Mouse (Mus musculus) kidney, adult 2 months (tissue): ENCODE measurements around the gene B4galnt3. TPM values are rescaled to one million over a fixed set of nuclear protein-coding genes. Genes with fewer than 3 reads are reported as not detected.
A peak's percentile ranks its signal among the peaks of the same experiment; 100 is the strongest.

Experiments
- DNase-seq: peaks from one replicate; pipeline ENCODE4 v3.0.0; 2021
- H3K27ac ChIP-seq: fragments of 200-500 bp; 2 replicates; pipeline ENCODE4 v1.5.1; 2012; ENCODE audit warnings: low read depth, low read length, control low read depth, inconsistent platforms; ENCODE audit not compliant: insufficient read depth
- H3K27me3 ChIP-seq: fragments of 200-500 bp; replicated peaks from 2 replicates; pipeline ENCODE4 v1.6.1; 2012; ENCODE audit warnings: mild to moderate bottlenecking, moderate library complexity, low read length, inconsistent platforms; ENCODE audit not compliant: control insufficient read depth, insufficient read depth
- H3K36me3 ChIP-seq: fragments of 200-500 bp; 2 replicates; pipeline ENCODE4 v1.6.1; 2012; ENCODE audit warnings: mild to moderate bottlenecking, moderate library complexity, low read length, inconsistent platforms; ENCODE audit not compliant: control insufficient read depth, insufficient read depth
- H3K4me1 ChIP-seq: fragments of 200-500 bp; 2 replicates; pipeline ENCODE4 v1.6.1; 2011; ENCODE audit warnings: low read length; ENCODE audit not compliant: control insufficient read depth, insufficient read depth
- H3K4me3 ChIP-seq: fragments of 200-500 bp; 2 replicates; pipeline ENCODE4 v1.5.1; 2011; ENCODE audit warnings: mild to moderate bottlenecking, low read depth, low read length, control low read depth; ENCODE audit not compliant: insufficient read depth
- CTCF ChIP-seq: fragments of 200-500 bp; conservative IDR thresholded peaks from 2 replicates; pipeline ENCODE4 v1.5.1; 2011; ENCODE audit warnings: low read depth, mild to moderate bottlenecking, control low read depth, low read length, moderate library complexity, mixed read lengths; ENCODE audit not compliant: insufficient read depth, insufficient read length
- POLR2A ChIP-seq: fragments of 200-500 bp; IDR thresholded peaks from one replicate; pipeline ENCODE4 v1.6.1; 2011; ENCODE audit warnings: low read depth, low read length, control low read depth
- WGBS: fragments of 180-500 bp; shearing (Covaris S2); methylation state at CpG from one replicate; pipeline ENCODE4 v1.1.7; 2018; 5-methylcytosine and 5-hydroxymethylcytosine counted together
- polyA plus RNA-seq: library from polyadenylated mRNA; depleted of rRNA; stranded (reverse); fragments of >200 nt; gene quantifications from 2 replicates; pipeline ENCODE4 v1.2.3, GENCODE M21; 2012

B4galnt3 gene
- polyA plus RNA-seq, 1 experiment: 28.9 TPM

- no peak overlapping the region for H3K27ac ChIP-seq
- H3K4me3 ChIP-seq: no peak overlapping the region
- no peaks in the 10 kb centered on the region for H3K36me3 ChIP-seq
- H3K4me1 ChIP-seq: peaks cover 5% of the 10 kb centered on the region; the same call in 1 of the 2 replicates
- no peaks in the 10 kb centered on the region for H3K27me3 ChIP-seq
- DNase-seq: no peak
- WGBS: 54% methylated on average over 4 of the region's 4 CpGs
- TF ChIP-seq CTCF (no peak), POLR2A (no peak)
Measured at GRCm38 (mm10) chr6:120274887-120275286, 19.5 kb downstream of the B4galnt3 start.

GRCm38 (mm10) chr6:120274181-120274580 lies 20.2 kb downstream of the B4galnt3 start:
- Histone ChIP-seq H3K27ac (no peak overlapping the region), H3K36me3 (no peaks in the 10 kb centered on the region), H3K27me3 (no peaks in the 10 kb centered on the region), H3K4me1 (peaks cover 5% of the 10 kb centered on the region; the same call in 1 of the 2 replicates), H3K4me3 (no peak overlapping the region)
- TF ChIP-seq CTCF (no peak), POLR2A (no peak)
- no peak for DNase-seq
- WGBS: 42% methylated on average over 8 of the region's 8 CpGs

GRCm38 (mm10) chr6:120264151-120264550 lies 30.2 kb downstream of the B4galnt3 start:
- 40% methylated on average over 6 of the region's 6 CpGs for WGBS
- TF ChIP-seq POLR2A: no peak
- no peak for TF ChIP-seq CTCF
- peak overlapping the region; percentile 96 for H3K27ac ChIP-seq
- DNase-seq: no peak
- no peaks in the 10 kb centered on the region for H3K27me3 ChIP-seq
- H3K4me1 ChIP-seq: peaks cover 22% of the 10 kb centered on the region
- H3K36me3 ChIP-seq: no peaks in the 10 kb centered on the region
- no peak overlapping the region for H3K4me3 ChIP-seq

- WGBS: 56% methylated on average over 7 of the region's 7 CpGs
- H3K27me3 ChIP-seq: no peaks in the 10 kb centered on the region
- TF ChIP-seq POLR2A (no peak), CTCF (no peak)
- H3K36me3 ChIP-seq: no peaks in the 10 kb centered on the region
- peak; percentile 75 for DNase-seq
- peak overlapping the region; percentile 96 for H3K27ac ChIP-seq
- H3K4me1 ChIP-seq: peaks cover 22% of the 10 kb centered on the region
- no peak overlapping the region for H3K4me3 ChIP-seq
Measured at GRCm38 (mm10) chr6:120263608-120264007, 30.8 kb downstream of the B4galnt3 start.

- WGBS: 57% methylated on average over 12 of the region's 12 CpGs
- Histone ChIP-seq H3K4me1 (peaks cover 22% of the 10 kb centered on the region), H3K27me3 (no peaks in the 10 kb centered on the region), H3K4me3 (no peak overlapping the region), H3K27ac (peak overlapping the region; percentile 91), H3K36me3 (no peaks in the 10 kb centered on the region)
- DNase-seq: peak; percentile 70
- TF ChIP-seq POLR2A: no peak
- TF ChIP-seq CTCF: no peak
Measured at GRCm38 (mm10) chr6:120262886-120263531, 31.4 kb downstream of the B4galnt3 start.

- Histone ChIP-seq H3K36me3 (no peaks in the 10 kb centered on the region), H3K4me3 (no peak overlapping the region), H3K27me3 (no peaks in the 10 kb centered on the region), H3K4me1 (peaks cover 42% of the 10 kb centered on the region), H3K27ac (no peak overlapping the region)
- TF ChIP-seq POLR2A (no peak), CTCF (no peak)
- WGBS: 77% methylated on average over 9 of the region's 9 CpGs
- DNase-seq: no peak
Measured at GRCm38 (mm10) chr6:120259481-120259880, 34.9 kb downstream of the B4galnt3 start.

GRCm38 (mm10) chr6:120256431-120256935 lies 37.9 kb downstream of the B4galnt3 start:
- DNase-seq: no peak
- H3K27ac ChIP-seq: 0 out of 2 replicates have a peak overlapping the region, but pooled peaks have one; percentile 10
- H3K4me1 ChIP-seq: peaks cover 32% of the 10 kb centered on the region
- no peaks in the 10 kb centered on the region for H3K27me3 ChIP-seq
- WGBS: 50% methylated on average over 5 of the region's 5 CpGs
- TF ChIP-seq POLR2A (no peak), CTCF (no peak)
- H3K4me3 ChIP-seq: no peak overlapping the region
- no peaks in the 10 kb centered on the region for H3K36me3 ChIP-seq
